Mouse (Mus musculus): ENCODE measurements around the gene Katnb1.

The Katnb1 gene

DNA sequence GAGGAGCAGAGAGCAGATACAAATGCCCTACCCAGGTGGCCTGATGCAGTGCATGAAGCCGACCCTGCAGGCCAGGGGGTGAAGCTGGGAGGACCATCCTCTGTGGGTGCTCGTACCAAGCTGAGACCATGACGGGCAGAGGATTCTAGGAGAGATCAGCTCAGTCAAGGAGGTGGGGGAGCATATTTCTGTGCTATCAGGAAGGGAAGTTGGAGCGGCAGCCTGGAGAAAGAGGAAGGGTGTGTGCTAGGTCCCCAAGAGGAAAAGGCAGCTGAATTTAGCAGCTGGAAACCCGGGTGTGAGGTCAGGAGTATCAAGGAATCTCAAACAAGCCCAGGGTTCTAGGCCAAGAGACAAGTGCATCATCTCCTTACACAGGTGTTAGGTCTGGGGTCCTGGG is 59.6 kb downstream of the Katnb1 start:
- DNase-seq (ENCODE audit: low read depth) = no peak

- DNase-seq (ENCODE audit: low read depth) = no peak
Observed at GRCm38 (mm10) chr8:95141026-95141425, 60.0 kb downstream of the Katnb1 start.

DNA sequence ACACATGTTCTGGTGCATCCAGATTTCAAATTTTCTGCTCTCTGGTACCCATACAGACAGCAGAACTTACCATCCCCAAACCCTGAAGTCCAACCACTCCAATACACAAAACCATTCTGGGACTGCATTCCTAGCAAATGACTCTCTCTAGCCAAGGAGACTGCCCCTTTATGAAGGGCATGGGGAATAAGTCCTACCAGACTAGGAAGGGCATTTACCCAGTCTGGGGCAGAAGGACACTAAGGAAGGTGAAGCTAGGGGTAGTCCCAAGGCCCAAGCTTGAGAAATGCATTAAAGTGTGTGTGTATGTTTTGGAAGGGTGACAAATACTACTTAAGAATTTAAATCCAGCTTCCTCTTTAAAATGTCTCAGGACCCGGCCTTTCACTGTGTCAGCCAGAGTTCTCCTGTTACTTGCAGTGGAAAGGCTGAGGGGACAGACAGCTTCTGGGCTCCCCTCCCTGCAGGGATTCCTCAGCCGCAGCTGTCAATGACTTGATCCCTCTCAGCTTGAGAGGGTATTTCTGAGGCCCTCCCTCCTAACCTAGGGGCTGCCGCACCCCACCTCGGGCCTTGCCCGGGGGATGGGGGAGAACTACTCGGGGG is 60.6 kb downstream of the Katnb1 start:
- peak; percentile 39 for DNase-seq (ENCODE audit: low read depth)

- DNase-seq (ENCODE audit: low read depth) = peak; percentile 21
Observed at GRCm38 (mm10) chr8:95142075-95142831, 61.3 kb downstream of the Katnb1 start.

DNA sequence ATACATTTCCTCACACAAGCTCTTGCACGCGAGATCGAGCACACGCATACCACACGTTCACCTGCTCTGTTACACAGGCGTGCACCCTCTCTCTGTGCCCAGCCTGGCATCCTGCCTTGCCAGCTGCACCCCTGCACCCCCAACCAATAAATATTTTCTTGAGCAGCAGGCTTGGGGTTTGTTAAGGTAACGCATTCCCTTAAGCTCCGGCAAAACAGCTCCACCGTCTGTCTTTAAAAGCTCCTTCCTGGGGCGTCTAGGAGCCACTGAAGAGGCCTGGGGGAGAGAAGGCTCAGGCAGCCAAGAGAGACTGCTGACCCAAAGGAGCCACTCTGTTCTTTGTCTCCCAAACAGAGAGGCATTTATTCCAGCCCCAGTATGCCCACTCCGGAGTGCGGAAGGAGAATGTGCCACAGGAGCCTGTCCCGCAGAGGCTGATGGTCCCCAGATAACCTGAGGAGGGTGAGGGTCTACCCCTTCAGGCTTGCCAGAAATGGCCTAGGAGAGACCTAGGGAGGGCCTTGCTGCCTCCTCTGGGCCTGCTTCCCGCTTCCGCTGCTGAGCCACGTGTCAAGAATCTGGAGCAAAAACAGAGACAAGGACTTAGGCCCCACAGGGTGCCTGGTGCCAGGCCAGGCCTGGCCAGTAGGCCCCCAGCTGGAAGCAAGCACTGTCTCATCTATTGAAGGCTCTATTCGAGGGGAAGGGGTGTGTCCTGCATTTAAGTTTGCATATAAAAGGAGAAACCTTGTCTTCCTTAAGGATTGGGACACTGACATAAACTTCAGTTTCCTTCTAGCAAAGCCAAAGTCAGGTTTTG is 62.2 kb downstream of the Katnb1 start:
- peak; percentile 45 for DNase-seq (ENCODE audit: low read depth)

GRCm38 (mm10) chr8:95143805-95144630 is 63.0 kb downstream of the Katnb1 start:
- DNase-seq (ENCODE audit: low read depth) = no peak

DNA sequence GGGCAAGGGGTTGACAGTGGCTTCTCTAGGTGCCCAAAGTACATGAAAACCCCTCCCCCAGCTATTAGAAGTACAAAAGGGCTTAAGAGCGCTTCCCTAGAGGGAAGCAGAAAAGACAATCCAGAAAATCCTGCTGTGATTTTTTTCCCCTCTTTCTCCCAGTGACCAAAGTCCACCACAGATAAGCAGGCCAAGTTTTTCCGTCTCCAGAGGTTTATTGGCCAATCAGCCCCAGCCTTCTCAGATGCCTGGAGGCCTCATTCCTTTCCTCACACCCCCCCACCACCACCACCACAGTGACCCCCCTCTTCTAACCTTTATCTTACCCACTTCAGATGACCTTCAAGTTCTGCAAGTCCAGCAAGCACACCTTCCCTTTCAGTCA is 63.6 kb downstream of the Katnb1 start:
- DNase-seq (ENCODE audit: low read depth) = no peak

DNA sequence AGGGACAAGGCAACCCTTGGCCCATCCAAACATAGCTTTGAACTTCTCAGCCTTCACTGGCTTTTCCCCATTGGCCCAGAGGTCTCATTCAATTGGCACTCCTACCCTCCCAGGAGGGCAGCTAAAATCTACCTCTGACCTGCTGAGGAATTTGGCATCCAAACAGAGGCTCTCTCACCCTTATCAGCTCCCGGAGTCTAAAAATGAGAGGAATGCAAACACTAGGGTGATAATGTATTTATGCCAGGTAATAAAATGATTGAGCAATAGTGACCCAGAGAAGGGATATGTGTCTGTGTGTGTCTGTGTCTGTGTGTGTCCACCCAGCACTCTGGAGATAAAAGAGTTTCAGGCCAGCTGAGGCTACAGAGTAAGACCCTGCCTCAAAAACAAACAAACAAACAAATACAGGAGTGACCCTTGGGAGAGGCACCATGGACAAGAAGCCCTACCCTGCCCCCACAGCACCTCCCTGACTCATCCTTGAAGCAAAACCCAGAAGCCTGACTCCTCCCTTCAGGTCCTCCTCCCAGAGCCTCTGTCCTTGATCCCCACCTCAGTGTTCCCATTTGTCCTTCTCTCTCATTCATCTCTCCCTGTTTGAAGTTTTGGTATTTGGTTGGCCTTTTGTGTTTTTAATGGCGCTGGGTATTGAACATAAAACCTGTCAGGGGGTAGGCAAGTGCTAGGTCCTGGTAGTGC is 65.2 kb downstream of the Katnb1 start:
- DNase-seq (ENCODE audit: low read depth) = no peak

DNA sequence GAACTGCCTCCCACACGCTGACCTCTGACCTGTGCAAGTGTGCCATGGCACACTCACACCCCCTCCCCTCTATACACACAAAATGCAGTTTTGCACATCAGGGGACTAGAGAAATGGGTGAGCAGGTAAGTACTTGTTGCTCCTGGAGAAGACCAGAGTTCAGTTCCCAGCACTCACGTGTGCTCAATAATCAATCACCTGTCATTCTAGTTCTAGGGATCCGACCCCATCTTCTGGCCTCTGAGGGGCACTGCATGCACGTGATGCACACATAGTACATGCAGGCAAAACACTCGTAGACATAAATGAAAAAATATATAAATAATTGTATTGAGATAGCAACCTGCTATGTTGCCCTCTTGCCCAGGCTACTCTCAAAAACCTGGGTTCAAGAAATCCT is 65.9 kb downstream of the Katnb1 start:
- no peak for DNase-seq (ENCODE audit: low read depth)

DNA sequence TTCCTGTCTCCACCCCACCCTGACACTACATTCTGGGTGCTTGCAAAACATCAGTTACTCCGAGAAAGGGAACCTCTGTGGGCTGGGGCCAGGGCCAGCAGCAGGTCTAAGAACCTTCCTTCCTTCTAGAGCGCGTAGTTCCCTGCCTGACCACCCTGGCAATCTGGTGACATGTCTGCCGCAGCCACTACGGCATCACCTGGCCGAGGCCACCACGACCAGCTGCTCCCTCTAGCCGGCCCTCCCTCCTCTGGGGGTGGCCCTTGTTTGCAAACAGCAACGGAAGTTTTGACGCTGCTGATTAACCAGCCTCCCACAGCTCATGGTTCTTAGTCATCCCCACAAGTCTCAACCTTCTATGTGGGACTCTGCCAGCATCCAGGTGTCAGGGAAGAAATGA is 68.4 kb downstream of the Katnb1 start:
- no peak for DNase-seq (ENCODE audit: low read depth)

DNA sequence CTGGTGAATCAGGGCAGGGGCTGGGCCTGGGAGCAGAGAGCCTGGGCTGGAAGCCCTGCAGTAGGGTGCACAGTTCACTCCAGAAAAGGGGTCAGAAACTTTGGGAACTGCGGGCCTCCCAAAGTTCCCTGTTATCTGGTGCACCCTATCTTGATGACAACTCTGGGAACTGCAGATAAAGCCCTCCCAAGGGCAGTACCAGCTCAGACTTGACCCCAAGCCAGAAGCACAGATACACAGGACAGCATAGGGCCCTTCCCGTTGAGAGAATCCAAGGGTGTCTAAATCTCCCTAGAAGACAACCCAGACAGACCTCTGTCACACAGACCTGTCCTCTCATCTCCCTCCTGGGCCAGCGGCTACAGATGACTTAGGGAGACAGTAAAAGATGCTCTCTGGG is 69.6 kb downstream of the Katnb1 start:
- DNase-seq (ENCODE audit: low read depth) = no peak

Data from fibroblast of lung, adult 2 months (primary cell).